Mouse (Mus musculus) gastrocnemius, postnatal 10 days (tissue): ENCODE measurements at regions not wholly inside any gene's neighbourhood (a gene's known extent, or its start where the extent isn't known, plus 50 kb on each side); places are given as distances from the start of the nearest gene placed in this dataset.
A peak's percentile ranks its signal among the peaks of the same experiment; 100 is the strongest.

Experiments used
- DNase-seq: peaks from one replicate; pipeline ENCODE4 v3.0.0; 2021; ENCODE audit warnings: mixed read lengths

GRCm38 (mm10) chr10:125467503-125467902 is 78.2 kb upstream of the Slc16a7 start:
- no peak for DNase-seq

GRCm38 (mm10) chr10:125488350-125488749 is 99.1 kb upstream of the Slc16a7 start:
- DNase-seq, result no peak

GRCm38 (mm10) chr10:125490395-125490794 is 101.1 kb upstream of the Slc16a7 start:
- DNase-seq, result no peak

- DNase-seq, result no peak
Observed at GRCm38 (mm10) chr10:125494489-125494888, 105.2 kb upstream of the Slc16a7 start.

GRCm38 (mm10) chr10:125498347-125498746 is 109.1 kb upstream of the Slc16a7 start:
- no peak for DNase-seq

- DNase-seq, result no peak
Observed at GRCm38 (mm10) chr10:125500338-125500737, 111.1 kb upstream of the Slc16a7 start.

GRCm38 (mm10) chr10:125515026-125515425 is 125.8 kb upstream of the Slc16a7 start:
- no peak for DNase-seq

GRCm38 (mm10) chr10:125530876-125531275 is 141.6 kb upstream of the Slc16a7 start:
- no peak for DNase-seq

GRCm38 (mm10) chr10:125538316-125538715 is 149.1 kb upstream of the Slc16a7 start:
- no peak for DNase-seq

- DNase-seq, result no peak
Observed at GRCm38 (mm10) chr10:125586489-125587147, 197.4 kb upstream of the Slc16a7 start.

- no peak for DNase-seq
Observed at GRCm38 (mm10) chr10:125593006-125593405, 203.7 kb upstream of the Slc16a7 start.

- no peak for DNase-seq
Observed at GRCm38 (mm10) chr10:125607787-125608617, 218.7 kb upstream of the Slc16a7 start.

- no peak for DNase-seq
Observed at GRCm38 (mm10) chr10:125610353-125610752, 221.1 kb upstream of the Slc16a7 start.

GRCm38 (mm10) chr10:125612773-125613172 is 223.5 kb upstream of the Slc16a7 start:
- no peak for DNase-seq

- no peak for DNase-seq
Observed at GRCm38 (mm10) chr10:125621376-125621775, 232.1 kb upstream of the Slc16a7 start.

- DNase-seq, result no peak
Observed at GRCm38 (mm10) chr10:125623836-125624235, 234.6 kb upstream of the Slc16a7 start.

GRCm38 (mm10) chr10:125667906-125668305 is 278.6 kb upstream of the Slc16a7 start:
- DNase-seq, result no peak

GRCm38 (mm10) chr10:125673637-125674036 is 284.4 kb upstream of the Slc16a7 start:
- no peak for DNase-seq

GRCm38 (mm10) chr10:125679644-125680043 is 286.3 kb upstream of the Lrig3 start:
- no peak for DNase-seq

- no peak for DNase-seq
Observed at GRCm38 (mm10) chr10:125685130-125685529, 280.8 kb upstream of the Lrig3 start.

GRCm38 (mm10) chr10:125693505-125693904 is 272.5 kb upstream of the Lrig3 start:
- DNase-seq, result no peak

GRCm38 (mm10) chr10:125696159-125696558 is 269.8 kb upstream of the Lrig3 start:
- no peak for DNase-seq

GRCm38 (mm10) chr10:125725077-125725680 is 240.8 kb upstream of the Lrig3 start:
- DNase-seq, result peak; percentile 31
